Mouse (Mus musculus) heart, adult 2 months (tissue): ENCODE data around the gene Kiss1. TPM values are rescaled to one million over a fixed set of nuclear protein-coding genes. Genes with fewer than 3 reads are reported as not detected.

ENCODE experiments used
- DNase-seq, 2 experiments: peaks; one replicate each; pipeline ENCODE4 v3.0.0; 2021
- H3K27ac ChIP-seq: fragments of 200-600 bp; 2 replicates; pipeline ENCODE4 v1.8.1; 2022
- H3K27me3 ChIP-seq: fragments of 200-500 bp; 2 replicates; pipeline ENCODE4 v1.6.1; 2012; ENCODE audit warnings: mild to moderate bottlenecking, low read length, inconsistent platforms, mixed read lengths; ENCODE audit not compliant: control insufficient read depth, insufficient read depth
- H3K36me3 ChIP-seq: fragments of 200-500 bp; 2 replicates; pipeline ENCODE4 v1.6.1; 2012; ENCODE audit warnings: low read length, inconsistent platforms; ENCODE audit not compliant: control insufficient read depth, insufficient read depth
- H3K4me1 ChIP-seq: fragments of 200-500 bp; 2 replicates; pipeline ENCODE4 v1.6.1; 2011; ENCODE audit warnings: low read length; ENCODE audit not compliant: control insufficient read depth, insufficient read depth
- H3K4me3 ChIP-seq: fragments of 200-600 bp; 2 replicates; pipeline ENCODE4 v1.8.1; 2022
- H3K79me2 ChIP-seq: fragments of 200-500 bp; replicated peaks from 2 replicates; pipeline ENCODE4 v1.6.1; 2012; ENCODE audit warnings: mild to moderate bottlenecking, inconsistent platforms, low read length, moderate library complexity, mixed read lengths; ENCODE audit not compliant: control insufficient read depth, insufficient read depth
- H3K9ac ChIP-seq: fragments of 200-500 bp; 2 replicates; pipeline ENCODE4 v1.6.1; 2012; ENCODE audit warnings: low read depth, mild to moderate bottlenecking, control low read depth, inconsistent platforms, low read length, mixed read lengths
- CTCF ChIP-seq: fragments of 200-600 bp; IDR thresholded peaks from 2 replicates; pipeline ENCODE4 v1.8.1; 2022; ENCODE audit warnings: antibody characterized with exemption, mild to moderate bottlenecking, moderate library complexity
- EP300 ChIP-seq: fragments of 200-500 bp; IDR thresholded peaks from 2 replicates; pipeline ENCODE4 v1.6.1; 2011; ENCODE audit warnings: low read depth, low read length, control low read depth; ENCODE audit not compliant: insufficient read depth
- POLR2A ChIP-seq: fragments of 200-500 bp; IDR thresholded peaks from 2 replicates; pipeline ENCODE4 v1.6.1; 2011; ENCODE audit warnings: mild to moderate bottlenecking, low read depth, low read length, control low read depth; ENCODE audit not compliant: insufficient read depth
- WGBS: fragments of 180-500 bp; shearing (Covaris S2); methylation state at CpG from one replicate; pipeline ENCODE4 v1.1.7; 2018; 5-methylcytosine and 5-hydroxymethylcytosine counted together
- intact Hi-C: fragments of 180-260 bp; cut with DNase I; formaldehyde crosslinking; loops from one replicate; pipeline ENCODE4 v1.15.1; 2025
- polyA plus RNA-seq: library from polyadenylated mRNA; depleted of rRNA; stranded (reverse); fragments of >200 nt; gene quantifications from 2 replicates; pipeline ENCODE4 v1.2.3, GENCODE M21; 2012
- total RNA-seq, 2 experiments: library from RNA; stranded (reverse); gene quantifications; 2 replicates each; pipeline ENCODE4 v1.2.3; 2021

The Kiss1 gene
- total and polyA plus RNA-seq, 3 experiments = not detected

- H3K36me3 ChIP-seq = no peaks in the 10 kb centered on the region
- no peaks in the 10 kb centered on the region for H3K4me1 ChIP-seq
- no peak for DNase-seq
- intact Hi-C loops = no loop called here
- no peak overlapping the region for H3K27ac ChIP-seq
- H3K9ac ChIP-seq = no peak overlapping the region
- WGBS = 83% methylated on average over 8 of the region's 8 CpGs
- peaks cover 5% of the 10 kb centered on the region; the same call in 1 of the 2 replicates for H3K27me3 ChIP-seq
- H3K79me2 ChIP-seq = no peaks in the 10 kb centered on the region
- no peak overlapping the region for H3K4me3 ChIP-seq
- no peak for TF ChIP-seq POLR2A
- TF ChIP-seq EP300 = no peak
- TF ChIP-seq CTCF = no peak
Observed at GRCm38 (mm10) chr1:133325951-133326350, 4.3 kb downstream of the Kiss1 start.

GRCm38 (mm10) chr1:133327094-133327493 is 5.4 kb downstream of the Kiss1 start:
- 59% methylated on average over 5 of the region's 5 CpGs for WGBS
- no peak overlapping the region for H3K4me3 ChIP-seq
- DNase-seq = no peak
- no peak overlapping the region for H3K27ac ChIP-seq
- TF ChIP-seq EP300 (no peak), POLR2A (no peak), CTCF (no peak)
- H3K4me1 ChIP-seq = no peaks in the 10 kb centered on the region
- no peak overlapping the region for H3K9ac ChIP-seq
- H3K79me2 ChIP-seq = no peaks in the 10 kb centered on the region
- intact Hi-C loops = no loop called here
- H3K27me3 ChIP-seq = peaks cover 5% of the 10 kb centered on the region; the same call in 1 of the 2 replicates
- no peaks in the 10 kb centered on the region for H3K36me3 ChIP-seq

GRCm38 (mm10) chr1:133328299-133328795 is 6.7 kb downstream of the Kiss1 start:
- Histone ChIP-seq H3K9ac (no peak overlapping the region), H3K4me3 (no peak overlapping the region), H3K36me3 (no peaks in the 10 kb centered on the region), H3K27me3 (peaks cover 5% of the 10 kb centered on the region; the same call in 1 of the 2 replicates), H3K79me2 (no peaks in the 10 kb centered on the region), H3K27ac (no peak overlapping the region), H3K4me1 (no peaks in the 10 kb centered on the region)
- no peak for DNase-seq
- intact Hi-C loops = no loop called here
- TF ChIP-seq CTCF (no peak), EP300 (no peak), POLR2A (no peak)
- 77% methylated on average over 6 of the region's 6 CpGs for WGBS

- H3K79me2 ChIP-seq = no peaks in the 10 kb centered on the region
- intact Hi-C loops = no loop called here
- no peaks in the 10 kb centered on the region for H3K36me3 ChIP-seq
- TF ChIP-seq POLR2A (no peak), CTCF (no peak), EP300 (no peak)
- peaks cover 5% of the 10 kb centered on the region; the same call in 1 of the 2 replicates for H3K27me3 ChIP-seq
- H3K9ac ChIP-seq = 0 out of 2 replicates have a peak overlapping the region, but pooled peaks have one; percentile 7
- no peak for DNase-seq
- no peaks in the 10 kb centered on the region for H3K4me1 ChIP-seq
- no peak overlapping the region for H3K27ac ChIP-seq
- 11% methylated on average over 34 of the region's 34 CpGs for WGBS
- H3K4me3 ChIP-seq = 0 out of 2 replicates have a peak overlapping the region, but pooled peaks have one; percentile 10
Observed at GRCm38 (mm10) chr1:133328896-133329637, 7.4 kb downstream of the Kiss1 start.

- no peak for TF ChIP-seq CTCF
- no peak for TF ChIP-seq POLR2A
- no peak for TF ChIP-seq EP300
- 0 out of 2 replicates have a peak overlapping the region, but pooled peaks have one; percentile 10 for H3K4me3 ChIP-seq
Observed at GRCm38 (mm10) chr1:133329638-133329964, 7.9 kb downstream of the Kiss1 start.

GRCm38 (mm10) chr1:133331142-133331541 is 9.5 kb downstream of the Kiss1 start:
- no peak overlapping the region for H3K27ac ChIP-seq
- DNase-seq = no peak
- no peaks in the 10 kb centered on the region for H3K4me1 ChIP-seq
- H3K79me2 ChIP-seq = no peaks in the 10 kb centered on the region
- peaks cover 5% of the 10 kb centered on the region; the same call in 1 of the 2 replicates for H3K27me3 ChIP-seq
- intact Hi-C loops = no loop called here
- H3K4me3 ChIP-seq = no peak overlapping the region
- WGBS = 63% methylated on average over 3 of the region's 3 CpGs
- no peaks in the 10 kb centered on the region for H3K36me3 ChIP-seq
- TF ChIP-seq POLR2A (no peak), CTCF (no peak), EP300 (no peak)
- no peak overlapping the region for H3K9ac ChIP-seq

More at GRCm38 (mm10) chr1:133329638-133329964, 7.9 kb downstream of the Kiss1 start:
- Histone ChIP-seq H3K79me2 (no peaks in the 10 kb centered on the region), H3K36me3 (no peaks in the 10 kb centered on the region), H3K27ac (no peak overlapping the region), H3K4me1 (no peaks in the 10 kb centered on the region), H3K27me3 (peaks cover 5% of the 10 kb centered on the region; the same call in 1 of the 2 replicates), H3K9ac (no peak overlapping the region)
- WGBS = 41% methylated on average over 7 of the region's 7 CpGs
- intact Hi-C loops = no loop called here
- no peak for DNase-seq
